Mouse (Mus musculus): ENCODE data around the gene Grin2d.

Gene Grin2d

DNA sequence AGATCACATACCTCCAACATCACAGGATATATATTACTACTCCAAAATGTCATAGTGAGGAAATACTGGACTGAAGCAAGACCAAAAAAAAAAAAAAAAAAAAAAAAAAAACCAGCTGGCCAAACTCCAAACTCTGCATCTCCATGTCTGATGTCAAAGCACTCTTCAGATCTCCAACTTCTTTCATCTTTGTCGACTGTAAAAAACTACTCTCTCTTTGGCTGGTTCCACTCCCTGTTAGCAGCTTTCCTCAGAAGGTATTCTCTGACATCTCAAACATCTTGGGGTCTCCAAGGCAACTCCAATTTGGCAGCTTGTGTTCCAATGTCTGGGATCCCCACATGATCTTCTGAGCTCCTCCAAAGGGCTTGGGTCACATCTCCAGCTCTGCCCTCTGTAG, at the start of gene Grin2d:
Grin2d (minus strand) TSS at position 101 of the 400 bp plus-strand sequence.
- ChIA-PET CTCF (interaction anchor here in 2 of 4 experiments (0.6 kb wide), 2 partner anchors 18 to 21 kb away, joined by 4 to 5 read pairs; no protein-coding TSS in a partner anchor), POLR2A (interaction anchor here in 3 of 4 experiments (0.6 to 1.7 kb wide), 9 partner anchors 10 to 320 kb away, joined by 3 to 6 read pairs (median 4); partner anchors contain the start of genes Syngr4 (in 1 of the 3) and Tmem143 (in 1 of the 3))

DNA sequence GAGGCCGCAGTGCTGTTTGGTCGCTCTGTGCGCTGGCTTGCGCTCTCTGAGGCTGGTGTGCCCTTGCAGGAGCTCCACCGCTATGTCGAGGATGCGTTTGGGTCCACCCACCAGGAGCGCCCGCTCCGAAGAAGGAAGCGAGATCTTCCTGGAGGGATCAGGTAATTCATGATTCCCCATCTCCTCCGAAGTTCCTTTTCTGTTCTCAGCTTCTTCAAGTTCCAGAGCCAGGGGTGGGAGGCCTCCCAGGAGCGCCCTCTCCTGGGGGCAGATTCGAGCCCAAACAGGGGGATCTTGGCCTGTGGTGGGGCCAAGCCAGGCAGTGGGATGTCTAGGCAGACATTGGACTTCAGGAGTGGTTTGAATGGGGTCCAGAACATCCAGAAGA, 46.2 kb upstream of the Grin2d start:
- CTCF ChIA-PET, result interaction anchor here (0.5 to 1.7 kb wide), 41 partner anchors 8 to 452 kb away, joined by 3 to 22 read pairs (median 3); partner anchors contain the start of genes Kdelr1 (in 3 of the 4), Cyth2 (in 2 of the 4), Lmtk3 (in 1 of the 4) and Myod1 (in 1 of the 4)

DNA sequence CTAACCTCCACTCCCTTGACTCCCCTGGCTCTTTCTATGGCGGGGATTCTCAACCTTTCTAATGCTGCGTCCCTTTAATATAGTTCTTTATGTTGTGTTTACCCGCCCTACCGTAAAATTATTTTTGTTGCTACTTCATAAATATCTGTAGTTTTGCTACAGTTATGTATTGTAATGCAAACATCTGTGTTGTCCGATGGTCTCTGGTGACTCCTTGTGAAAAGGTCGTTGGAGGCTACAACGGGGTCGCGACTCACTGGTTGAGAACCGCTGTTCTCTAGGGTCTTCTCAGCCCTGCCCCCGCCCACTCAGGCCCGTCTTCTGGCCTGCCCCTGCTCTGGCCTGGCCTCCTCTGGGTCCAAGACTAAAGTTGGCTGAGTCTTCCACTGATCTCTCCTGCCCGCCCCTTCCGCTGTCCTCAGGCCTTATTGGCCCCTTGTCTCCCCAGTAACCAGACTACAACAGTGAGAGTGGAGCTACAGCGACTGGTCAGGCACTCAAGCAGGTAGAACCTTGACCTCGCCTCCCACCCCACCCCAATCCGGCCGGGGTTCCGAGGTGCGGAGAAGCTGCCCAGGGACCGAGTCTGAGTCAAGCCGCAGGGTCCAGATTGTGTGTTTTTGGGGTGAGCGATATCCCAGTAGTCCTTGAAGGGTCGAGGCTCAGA, 45.7 kb upstream of the Grin2d start, which contains the start of gene Ccdc114:
Ccdc114 (plus strand) TSS at position 311 of the 667 bp plus-strand sequence.
- ChIA-PET CTCF (interaction anchor here (0.6 to 1.7 kb wide), 40 partner anchors 7 to 278 kb away, joined by 3 to 22 read pairs (median 3); partner anchors contain the start of genes Kdelr1 (in 3 of the 4), Cyth2 (in 2 of the 4), Lmtk3 (in 1 of the 4) and Nomo1 (in 1 of the 4)), POLR2A (interaction anchor here in 3 of 4 experiments (0.6 to 2.1 kb wide), 43 partner anchors 8 to 398 kb away, joined by 3 to 40 read pairs (median 4); partner anchors contain the start of genes Kdelr1 (in 3 of the 3), Sphk2 (in 3 of the 3), Syngr4 (in 3 of the 3) and Tmem143 (in 3 of the 3))

More for the DNA sequence above, 46.2 kb upstream of the Grin2d start:
- POLR2A ChIA-PET, result interaction anchor here in 3 of 4 experiments (0.6 to 2.1 kb wide), 44 partner anchors 8 to 398 kb away, joined by 3 to 40 read pairs (median 4); partner anchors contain the start of genes Kdelr1 (in 3 of the 3), Sphk2 (in 3 of the 3), Syngr4 (in 3 of the 3) and Tmem143 (in 3 of the 3)

DNA sequence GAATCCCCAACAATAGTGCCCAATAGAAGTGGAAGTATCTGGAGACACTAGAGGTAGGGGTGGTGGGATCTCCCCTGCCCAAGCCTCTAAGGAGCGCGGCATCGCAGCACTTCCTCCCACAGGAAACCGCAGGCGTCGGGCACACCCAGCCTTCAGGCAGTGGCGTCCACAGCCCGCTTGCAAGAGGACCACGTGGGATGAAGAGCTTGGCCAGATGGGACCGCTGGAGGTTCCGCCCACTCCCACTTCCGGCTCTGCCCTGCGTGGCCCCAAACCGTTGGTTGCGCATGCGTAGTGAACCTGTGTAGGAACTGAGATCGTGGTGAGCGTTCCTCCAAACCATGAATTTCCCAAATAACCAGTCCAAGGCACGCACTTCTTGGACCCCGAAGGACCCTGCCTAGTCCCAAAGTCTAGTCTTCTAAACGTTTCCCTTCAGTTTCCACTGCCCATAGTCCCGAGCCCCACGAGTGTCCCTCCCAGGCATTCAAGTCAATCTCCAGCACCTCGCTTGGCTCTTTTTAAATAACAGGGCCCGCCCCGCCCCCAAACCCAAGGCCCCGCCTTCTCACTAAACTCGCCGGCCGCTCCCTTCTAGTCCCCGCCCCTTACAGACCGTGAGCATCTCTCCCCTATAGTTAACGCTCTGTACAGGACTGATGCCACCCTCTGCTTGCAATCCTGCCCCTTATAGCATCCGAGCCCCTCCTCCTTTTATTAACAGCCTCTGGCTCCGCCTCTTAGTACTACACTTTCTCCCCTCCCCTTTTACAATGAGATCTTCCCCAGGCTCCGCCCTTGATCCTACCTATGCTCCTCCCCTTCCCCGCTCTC, 45.0 kb upstream of the Grin2d start:
- CTCF ChIA-PET, result interaction anchor here in 3 of 4 experiments (0.8 to 1.7 kb wide), 19 partner anchors 14 to 203 kb away, joined by 3 to 22 read pairs (median 4); partner anchors contain the start of genes Kdelr1 (in 2 of the 3), Lmtk3 (in 1 of the 3), Syngr4 (in 1 of the 3) and Tmem143 (in 1 of the 3)
- POLR2A ChIA-PET, result interaction anchor here (0.6 to 3.1 kb wide), 33 partner anchors 9 to 397 kb away, joined by 3 to 40 read pairs (median 5); partner anchors contain the start of genes Cyth2 (in 3 of the 4), Sphk2 (in 3 of the 4), Syngr4 (in 3 of the 4) and Tmem143 (in 3 of the 4)

DNA sequence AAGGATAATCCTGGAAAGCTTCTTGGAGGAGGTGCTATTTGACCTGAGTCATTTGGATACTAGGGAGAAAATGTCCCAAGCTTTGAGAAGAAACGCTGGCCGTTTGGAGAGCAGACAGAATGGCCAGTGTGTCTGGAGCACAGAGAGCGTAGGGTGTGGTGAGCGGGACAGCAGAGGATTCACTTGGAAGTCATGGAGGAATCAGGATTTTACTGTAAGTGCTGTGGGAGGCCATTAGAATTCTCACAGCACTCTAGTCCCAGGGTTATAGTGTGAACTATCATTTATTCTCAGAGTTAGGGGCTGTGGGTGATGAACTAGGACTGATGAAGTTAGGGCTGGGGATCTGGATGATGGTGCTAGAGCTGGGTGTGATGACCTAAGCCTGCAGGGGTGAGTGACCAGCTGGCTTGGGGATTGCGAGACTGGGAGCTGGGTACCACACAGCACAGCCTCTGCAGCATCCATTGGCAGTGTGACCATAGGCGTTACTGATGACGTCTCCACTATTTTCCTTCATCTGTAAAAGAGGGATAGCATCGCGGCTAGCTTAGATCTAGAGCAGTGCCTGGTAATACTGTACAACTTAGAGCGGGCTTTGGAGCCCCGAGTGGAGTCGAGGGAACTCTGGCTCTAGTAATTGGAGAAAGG, 43.9 kb upstream of the Grin2d start:
- CTCF ChIA-PET, result interaction anchor here in 2 of 4 experiments (0.8 to 1.2 kb wide), 2 partner anchors 49 to 202 kb away, joined by 3 to 4 read pairs; partner anchors contain the start of gene Kdelr1 (in 1 of the 2)
- POLR2A ChIA-PET, result interaction anchor here in 3 of 4 experiments (0.5 to 3.1 kb wide), 20 partner anchors 13 to 266 kb away, joined by 3 to 26 read pairs (median 4); partner anchors contain the start of genes Sphk2 (in 3 of the 3), Kdelr1 (in 2 of the 3), Syngr4 (in 2 of the 3) and Tmem143 (in 2 of the 3)

DNA sequence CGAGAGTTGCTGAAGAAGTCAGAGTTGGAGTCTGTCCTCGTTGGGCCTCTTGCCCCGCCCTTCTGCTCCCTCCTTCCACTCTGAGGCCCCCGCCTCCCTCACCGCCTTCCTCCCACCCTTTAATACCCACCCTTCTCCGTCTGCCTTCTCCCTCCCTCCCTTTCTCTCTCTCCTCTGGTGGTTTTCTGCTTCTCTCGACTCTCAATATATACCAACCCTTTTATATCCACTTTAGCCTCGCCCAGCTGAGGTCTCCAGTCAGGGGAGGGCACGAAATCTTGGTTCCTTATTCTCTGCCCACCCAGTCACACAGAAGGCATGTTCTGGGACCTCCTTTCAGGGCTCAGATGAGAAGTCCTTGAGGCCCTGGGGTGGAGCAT, 43.1 kb upstream of the Grin2d start, which contains the start of gene Emp3:
Emp3 (minus strand) TSS at position 163 of the 380 bp plus-strand sequence.
- ChIA-PET POLR2A (interaction anchor here in 3 of 4 experiments (0.6 to 3.1 kb wide), 12 partner anchors 9 to 1735 kb away, joined by 3 to 26 read pairs (median 5); partner anchors contain the start of genes Kdelr1 (in 2 of the 3), Sphk2 (in 2 of the 3), Syngr4 (in 2 of the 3) and Tmem143 (in 2 of the 3)), CTCF (no interaction called here)

DNA sequence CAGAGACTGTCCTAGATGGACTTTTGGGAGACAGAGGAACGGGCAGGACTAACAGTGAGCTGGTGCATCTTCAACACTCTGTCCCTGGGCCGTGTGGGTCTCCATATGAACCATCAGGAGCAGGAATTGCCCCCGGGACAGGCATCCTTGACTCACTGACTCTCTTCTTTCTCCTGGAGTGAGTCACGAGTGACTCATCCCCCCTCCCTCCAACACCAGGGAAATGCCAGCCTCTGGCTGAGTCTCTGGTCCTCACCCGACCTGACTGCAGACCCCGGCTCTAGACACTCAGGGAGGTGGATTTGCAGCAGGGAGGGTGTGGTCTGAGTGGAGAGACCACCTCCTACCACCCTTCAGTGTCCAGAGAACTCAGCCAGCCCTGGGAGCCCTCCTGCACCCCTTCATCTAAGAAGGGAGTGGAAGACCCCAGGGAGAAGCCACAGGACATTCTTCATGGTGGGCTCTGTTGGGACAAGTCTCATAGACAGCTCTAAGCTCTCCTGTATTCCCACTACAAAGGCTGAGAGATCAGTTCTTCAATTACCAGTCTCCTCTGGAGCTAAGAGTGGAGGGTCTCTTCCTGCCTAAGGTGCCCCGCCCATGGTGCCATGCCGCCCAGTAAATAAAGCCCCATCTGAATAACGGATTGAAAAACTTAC, 42.5 kb upstream of the Grin2d start:
- POLR2A ChIA-PET, result interaction anchor here in 3 of 4 experiments (0.6 to 3.1 kb wide), 7 partner anchors 9 to 1735 kb away, joined by 3 to 26 read pairs (median 8); partner anchors contain the start of genes Syngr4 (in 2 of the 3), Tmem143 (in 2 of the 3), Kdelr1 (in 1 of the 3) and Rpl18 (in 1 of the 3)

DNA sequence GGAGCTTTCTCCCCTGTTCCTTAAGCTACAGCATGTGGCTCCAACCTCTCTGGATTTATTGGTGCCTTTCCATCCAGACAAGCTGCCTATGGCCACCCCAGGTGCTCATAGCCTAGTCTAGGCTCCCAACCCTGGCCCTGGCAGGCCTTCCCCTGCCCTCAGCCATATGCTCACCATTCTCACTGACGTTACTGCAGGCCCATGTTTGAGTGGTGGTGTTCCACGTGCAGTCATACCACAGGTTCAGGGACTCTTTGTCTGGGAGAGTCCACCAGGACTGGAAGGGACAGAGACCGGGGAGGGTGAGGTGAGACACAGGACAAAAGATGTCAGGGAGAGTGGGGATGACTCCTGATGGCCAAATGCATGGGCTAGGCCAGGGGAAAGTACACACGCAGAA, 41.6 kb upstream of the Grin2d start:
- CTCF ChIA-PET, result interaction anchor here (0.6 to 2.2 kb wide), 22 partner anchors 8 to 199 kb away, joined by 3 to 11 read pairs (median 4); partner anchors contain the start of genes Cyth2 (in 1 of the 4), Fam83e (in 1 of the 4), Syngr4 (in 1 of the 4) and Tmem143 (in 1 of the 4)
- POLR2A ChIA-PET, result interaction anchor here in 2 of 4 experiments (0.5 to 6.8 kb wide), 14 partner anchors 10 to 209 kb away, joined by 3 to 56 read pairs (median 4); partner anchors contain the start of genes Sphk2 (in 2 of the 2), Syngr4 (in 2 of the 2), Tmem143 (in 2 of the 2) and Kdelr1 (in 1 of the 2)

More for the DNA sequence above, 42.5 kb upstream of the Grin2d start:
- CTCF ChIA-PET, result interaction anchor here in 1 of 4 experiments (1.3 kb wide), 1 partner anchor 23 kb away, joined by 4 read pairs; no protein-coding TSS in a partner anchor

DNA sequence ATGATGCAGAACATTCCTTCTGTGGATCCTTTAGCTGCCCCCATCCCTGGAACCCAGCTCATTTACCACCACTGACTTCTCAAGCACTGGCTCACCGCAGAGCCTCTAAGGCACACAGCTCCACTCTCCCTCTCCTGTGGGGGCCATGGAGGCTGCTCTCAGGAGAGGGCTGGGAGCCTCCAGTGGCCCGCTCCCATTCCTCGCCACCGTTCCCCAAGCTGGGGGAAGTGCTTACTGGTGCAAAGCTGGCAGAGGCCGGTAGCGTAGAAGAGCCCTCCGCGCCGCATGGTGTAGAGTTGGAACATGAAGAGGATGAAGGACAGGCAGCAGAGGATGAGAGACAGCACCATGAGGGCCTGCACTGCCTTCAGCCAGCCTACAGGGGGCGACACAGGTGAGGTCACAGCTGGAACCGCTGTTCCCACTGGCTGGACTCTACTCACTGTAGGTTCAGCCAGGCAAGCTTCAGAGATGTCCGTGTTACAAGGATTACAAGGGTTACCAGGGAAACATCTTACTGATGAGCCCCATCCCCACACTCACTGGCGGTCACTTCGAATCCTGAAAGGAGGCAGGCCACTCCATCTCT, 41.0 kb upstream of the Grin2d start:
- CTCF ChIA-PET, result interaction anchor here (0.6 to 3.6 kb wide), 24 partner anchors 8 to 198 kb away, joined by 3 to 25 read pairs (median 4); partner anchors contain the start of genes Cyth2 (in 1 of the 4), Fam83e (in 1 of the 4), Kdelr1 (in 1 of the 4) and Syngr4 (in 1 of the 4)

DNA sequence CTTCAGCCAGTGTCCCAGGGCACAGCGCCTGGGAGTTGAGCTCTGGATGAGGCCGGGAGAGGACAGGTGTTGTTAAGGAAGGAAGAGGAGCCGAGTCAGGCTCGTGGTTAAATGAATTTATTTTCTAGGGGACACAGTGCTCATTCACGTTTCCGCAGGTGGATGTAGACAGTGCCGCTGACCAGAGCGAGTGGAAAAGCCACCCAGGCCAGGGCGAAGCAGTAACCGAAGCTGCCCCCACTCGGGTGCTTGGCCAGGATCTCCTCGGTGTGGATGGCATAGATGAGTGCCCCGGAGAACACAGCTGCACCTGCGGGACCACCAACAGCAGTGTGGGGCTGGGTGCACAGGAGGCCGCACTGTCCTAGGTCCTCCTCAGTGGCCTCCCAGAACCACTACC, 39.7 kb upstream of the Grin2d start:
- ChIA-PET POLR2A (interaction anchor here in 3 of 4 experiments (0.9 to 6.8 kb wide), 15 partner anchors 8 to 200 kb away, joined by 3 to 56 read pairs (median 5); partner anchors contain the start of genes Kdelr1 (in 2 of the 3), Syngr4 (in 2 of the 3), Tmem143 (in 2 of the 3) and Nomo1 (in 1 of the 3)), CTCF (interaction anchor here in 1 of 4 experiments (2.1 to 3.6 kb wide), 3 partner anchors 11 to 179 kb away, joined by 6 to 25 read pairs (median 11); partner anchors contain the start of gene Kdelr1)

More for the DNA sequence above, 41.0 kb upstream of the Grin2d start:
- POLR2A ChIA-PET, result interaction anchor here in 3 of 4 experiments (0.6 to 6.8 kb wide), 17 partner anchors 9 to 303 kb away, joined by 3 to 56 read pairs (median 4); partner anchors contain the start of genes Nomo1 (in 2 of the 3), Sphk2 (in 2 of the 3), Syngr4 (in 2 of the 3) and Tmem143 (in 2 of the 3)

DNA sequence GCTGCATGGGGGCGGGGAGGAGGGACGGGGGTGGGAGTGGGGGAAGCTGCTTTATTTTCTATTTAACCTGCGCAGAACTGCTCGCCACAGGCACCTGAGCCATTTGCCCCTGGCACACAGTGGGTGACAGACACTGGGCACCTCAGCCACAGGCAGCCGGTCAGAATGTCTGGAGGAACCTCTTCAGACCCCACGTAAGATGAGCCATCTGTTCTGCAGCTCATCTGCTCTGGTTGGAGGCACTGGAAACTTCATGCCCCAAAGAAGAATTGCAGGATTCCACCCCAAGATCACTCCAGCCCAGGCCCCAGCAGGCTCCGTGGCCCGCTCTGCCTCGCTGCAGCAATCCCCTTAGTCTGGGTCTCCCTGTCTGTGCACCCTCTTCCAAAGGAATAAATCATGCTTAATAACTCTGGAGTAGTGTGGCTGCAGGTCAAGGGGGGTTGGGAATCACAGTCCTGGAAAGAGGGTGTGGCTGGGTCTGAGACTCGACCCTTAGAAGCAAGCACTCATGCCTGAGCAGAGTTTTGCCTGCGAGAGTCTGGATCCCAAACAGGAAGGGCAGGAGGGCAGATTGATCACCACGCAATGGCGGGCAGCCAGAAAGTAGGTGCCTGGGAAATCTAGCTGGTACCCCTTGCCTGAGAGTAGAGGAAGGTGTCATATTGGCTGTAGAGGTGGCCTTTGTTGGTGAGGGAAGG, 39.0 kb upstream of the Grin2d start:
- ChIA-PET CTCF (interaction anchor here (0.5 to 3.6 kb wide), 12 partner anchors 7 to 324 kb away, joined by 3 to 25 read pairs (median 3); partner anchors contain the start of genes Kdelr1 (in 2 of the 4), Ccdc114 (in 1 of the 4), Syngr4 (in 1 of the 4) and Tmem143 (in 1 of the 4)), POLR2A (interaction anchor here in 3 of 4 experiments (0.6 to 6.8 kb wide), 16 partner anchors 8 to 359 kb away, joined by 3 to 56 read pairs (median 4); partner anchors contain the start of genes Kdelr1 (in 2 of the 3), Syngr4 (in 2 of the 3), Tmem143 (in 2 of the 3) and Cyth2 (in 1 of the 3))

DNA sequence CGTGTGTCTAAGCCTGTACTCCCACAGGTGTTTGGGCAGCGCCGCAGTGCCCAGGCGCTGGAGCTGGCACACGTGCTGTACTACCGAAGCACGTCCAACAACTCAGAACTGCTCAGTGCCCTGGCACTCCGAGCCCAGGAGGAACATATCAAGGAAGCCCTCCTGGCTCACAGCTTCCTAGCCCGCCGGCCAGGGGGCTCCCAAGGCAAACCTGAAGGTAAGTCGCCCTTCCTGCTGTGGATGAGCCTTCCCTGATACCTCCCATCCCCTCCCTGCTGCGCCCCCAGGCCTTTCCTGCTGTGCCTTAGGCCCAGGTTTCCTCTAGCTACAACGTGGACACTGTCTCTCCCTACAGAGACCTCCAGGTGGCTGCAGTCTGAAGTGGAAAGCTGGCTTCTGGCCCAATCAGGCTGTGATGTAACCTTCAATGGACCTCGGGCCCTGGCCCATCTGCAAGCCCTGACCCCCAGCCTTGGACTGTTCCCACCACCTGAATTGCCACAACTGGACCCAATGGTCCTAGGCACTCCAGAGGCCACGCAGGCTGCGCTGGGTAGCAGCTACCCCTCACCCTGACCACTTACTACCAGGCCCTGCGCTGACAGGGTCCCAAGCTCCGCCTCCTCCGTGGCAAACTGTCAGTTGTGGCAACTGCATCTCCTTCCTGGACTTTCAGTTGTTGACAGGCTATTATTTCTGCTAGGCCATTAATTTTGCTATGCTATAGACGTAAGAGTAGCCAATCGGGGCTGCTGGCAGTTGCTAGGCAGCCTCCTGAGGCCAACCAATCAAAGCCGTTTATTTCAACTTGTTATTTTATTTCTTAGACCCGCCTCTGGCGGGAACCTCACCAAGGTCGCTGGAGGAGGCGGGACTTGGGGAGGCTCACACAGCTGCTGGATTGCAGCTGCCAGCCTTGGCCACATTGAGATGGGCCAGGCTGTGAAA, 38.2 kb upstream of the Grin2d start:
- ChIA-PET CTCF (interaction anchor here (0.5 to 3.6 kb wide), 13 partner anchors 8 to 323 kb away, joined by 3 to 25 read pairs (median 3); partner anchors contain the start of genes Kdelr1 (in 2 of the 4), Ccdc114 (in 1 of the 4), Syngr4 (in 1 of the 4) and Tmem143 (in 1 of the 4)), POLR2A (interaction anchor here in 3 of 4 experiments (0.5 to 6.8 kb wide), 19 partner anchors 8 to 378 kb away, joined by 3 to 56 read pairs (median 4); partner anchors contain the start of genes Kdelr1 (in 2 of the 3), Syngr4 (in 2 of the 3), Tmem143 (in 2 of the 3) and Cyth2 (in 1 of the 3))

DNA sequence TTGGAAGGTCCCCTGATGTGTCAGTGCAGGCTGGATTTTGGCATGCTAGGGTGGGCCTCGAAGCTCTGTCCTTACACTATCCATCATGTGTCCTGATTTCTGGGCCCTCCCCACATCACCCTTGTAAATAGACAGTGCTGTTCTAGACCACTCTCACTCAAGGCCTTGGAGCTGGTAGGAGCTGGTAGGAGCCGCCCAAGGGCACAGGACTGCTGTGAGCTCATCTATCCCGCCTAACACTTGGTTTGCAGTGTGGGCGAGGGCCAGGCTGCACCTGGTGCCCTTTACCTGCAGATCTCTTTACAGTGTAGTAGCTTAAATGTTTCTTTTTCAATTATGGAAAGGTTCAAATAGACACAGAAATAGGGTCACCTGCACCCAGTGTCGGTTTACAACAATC, 36.8 kb upstream of the Grin2d start:
- CTCF ChIA-PET, result interaction anchor here in 1 of 4 experiments (0.6 to 1.7 kb wide), 2 partner anchors 176 to 805 kb away, joined by 4 to 5 read pairs; no protein-coding TSS in a partner anchor
- POLR2A ChIA-PET, result interaction anchor here in 2 of 4 experiments (0.6 to 6.8 kb wide), 6 partner anchors 8 to 35 kb away, joined by 3 to 56 read pairs (median 4); partner anchors contain the start of genes Syngr4 (in 1 of the 2) and Tmem143 (in 1 of the 2)
